Mouse (Mus musculus): ENCODE measurements around the gene Caprin1. TPM values are rescaled to one million over a fixed set of nuclear protein-coding genes. Genes with fewer than 3 reads are reported as not detected.
A peak's percentile ranks its signal among the peaks of the same experiment; 100 is the strongest.

Gene Caprin1
- polyA plus RNA-seq (2015; fragmentation: Nextera tagmentation; extraction: Ambion mirVana) = 91.4 and 103 TPM in 2 replicates

GRCm38 (mm10) chr2:103797491-103798009 is at the start of gene Caprin1:
Gene Caprin1, minus strand, starts transcription at chr2:103797649.
- Histone ChIP-seq H3K4me2 (replicated peaks; ENCODE audit: low read depth) (peak within 1 kb of the TSS; percentile 67), H3K4me3 (ENCODE audit: low read depth, low read length) (peak within 1 kb of the TSS; percentile 96), H3K27me3 (replicated peaks; ENCODE audit: control insufficient read depth, insufficient read depth, low read length) (no peaks in the 10 kb centered on the region), H3K9ac (ENCODE audit: low read depth, low read length) (peak within 1 kb of the TSS; percentile 96), H3K4me1 (replicated peaks; ENCODE audit: control insufficient read depth, insufficient read depth, low read length) (peaks cover 4% of the 10 kb centered on the region; the same call in 1 of the 2 replicates), H3K27ac (ENCODE audit: low read depth, low read length) (peak within 1 kb of the TSS; percentile 99), H3K36me3 (ENCODE audit: control insufficient read depth, insufficient read depth) (peaks cover 7% of the 10 kb centered on the region), H3K9me3 (ENCODE audit: control insufficient read depth) (no peaks in the 10 kb centered on the region)
- peak; percentile 95 for ATAC-seq
- WGBS = under 1% methylated on average over 31 of the region's 33 CpGs
- no peak for TF ChIP-seq CTCF (IDR thresholded peaks at IDR 0.05; ENCODE audit: low read depth)

DNA sequence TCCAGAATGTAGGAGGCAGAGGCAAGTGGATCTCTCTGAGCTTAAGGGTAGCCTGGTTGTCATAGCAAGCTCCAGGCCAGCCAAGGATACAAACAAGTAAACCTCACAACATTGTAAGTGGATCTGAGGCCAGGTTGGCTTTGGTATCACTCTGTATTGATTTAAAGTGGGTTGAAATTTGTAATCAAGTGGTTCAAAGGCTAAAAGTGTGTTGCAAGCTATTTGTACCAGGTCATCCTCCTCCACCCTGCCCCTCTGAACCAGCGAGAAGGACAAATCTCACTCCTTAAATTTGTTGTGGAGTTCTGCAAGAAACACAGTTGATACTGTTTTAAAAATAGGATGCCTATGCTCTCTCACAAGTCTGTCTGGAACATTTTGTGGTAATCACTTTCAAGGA is 49.4 kb upstream of the Caprin1 start:
- H3K9me3 ChIP-seq (ENCODE audit: control insufficient read depth) = no peaks in the 10 kb centered on the region
- H3K36me3 ChIP-seq (ENCODE audit: control insufficient read depth, insufficient read depth) = no peaks in the 10 kb centered on the region
- H3K4me3 ChIP-seq (ENCODE audit: low read depth, low read length) = no peak overlapping the region
- WGBS = 97% methylated on average over 1 of the region's 1 CpGs
- no peak overlapping the region for H3K27ac ChIP-seq (ENCODE audit: low read depth, low read length)
- no peak for TF ChIP-seq CTCF (IDR thresholded peaks at IDR 0.05; ENCODE audit: low read depth)
- no peak overlapping the region for H3K4me2 ChIP-seq (replicated peaks; ENCODE audit: low read depth)
- H3K4me1 ChIP-seq (replicated peaks; ENCODE audit: control insufficient read depth, insufficient read depth, low read length) = no peaks in the 10 kb centered on the region
- H3K9ac ChIP-seq (ENCODE audit: low read depth, low read length) = no peak overlapping the region
- ATAC-seq = no peak
- H3K27me3 ChIP-seq (replicated peaks; ENCODE audit: control insufficient read depth, insufficient read depth, low read length) = no peaks in the 10 kb centered on the region

DNA sequence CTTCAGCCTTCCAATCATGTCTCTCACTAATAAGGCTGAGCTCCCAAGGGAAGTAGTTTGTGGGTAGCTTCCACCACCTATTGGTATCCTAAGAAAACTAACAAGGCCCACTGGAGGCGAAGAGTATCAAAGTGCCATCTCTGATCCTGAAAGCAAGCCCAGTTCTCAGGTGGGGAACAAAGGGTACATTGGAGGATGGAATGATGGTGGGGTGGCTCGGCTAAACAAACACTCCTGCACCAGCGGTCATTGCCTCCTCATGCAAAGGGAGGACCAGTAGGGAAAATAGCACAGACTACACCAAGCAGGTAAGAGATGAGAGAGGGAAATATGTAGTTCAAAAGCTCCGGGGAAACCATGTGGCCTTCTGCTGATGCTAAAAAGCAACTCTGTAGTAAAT is 48.8 kb upstream of the Caprin1 start:
- Histone ChIP-seq H3K36me3 (ENCODE audit: control insufficient read depth, insufficient read depth) (no peaks in the 10 kb centered on the region), H3K27ac (ENCODE audit: low read depth, low read length) (no peak overlapping the region), H3K9ac (ENCODE audit: low read depth, low read length) (no peak overlapping the region), H3K4me3 (ENCODE audit: low read depth, low read length) (no peak overlapping the region), H3K27me3 (replicated peaks; ENCODE audit: control insufficient read depth, insufficient read depth, low read length) (no peaks in the 10 kb centered on the region), H3K4me2 (replicated peaks; ENCODE audit: low read depth) (no peak overlapping the region), H3K9me3 (ENCODE audit: control insufficient read depth) (no peaks in the 10 kb centered on the region), H3K4me1 (replicated peaks; ENCODE audit: control insufficient read depth, insufficient read depth, low read length) (no peaks in the 10 kb centered on the region)
- peak; percentile 21; the same call in 1 of the 2 replicates for TF ChIP-seq CTCF (IDR thresholded peaks at IDR 0.05; ENCODE audit: low read depth)
- no peak for ATAC-seq
- 76% methylated on average over 4 of the region's 4 CpGs for WGBS

GRCm38 (mm10) chr2:103844016-103844415 is 46.6 kb upstream of the Caprin1 start:
- H3K27me3 ChIP-seq (replicated peaks; ENCODE audit: control insufficient read depth, insufficient read depth, low read length) = no peaks in the 10 kb centered on the region
- TF ChIP-seq CTCF (IDR thresholded peaks at IDR 0.05; ENCODE audit: low read depth) = no peak
- H3K27ac ChIP-seq (ENCODE audit: low read depth, low read length) = no peak overlapping the region
- no peak overlapping the region for H3K9ac ChIP-seq (ENCODE audit: low read depth, low read length)
- ATAC-seq = no peak
- H3K36me3 ChIP-seq (ENCODE audit: control insufficient read depth, insufficient read depth) = no peaks in the 10 kb centered on the region
- no peak overlapping the region for H3K4me2 ChIP-seq (replicated peaks; ENCODE audit: low read depth)
- no peaks in the 10 kb centered on the region for H3K4me1 ChIP-seq (replicated peaks; ENCODE audit: control insufficient read depth, insufficient read depth, low read length)
- WGBS = 78% methylated on average over 2 of the region's 2 CpGs
- no peak overlapping the region for H3K4me3 ChIP-seq (ENCODE audit: low read depth, low read length)
- no peaks in the 10 kb centered on the region for H3K9me3 ChIP-seq (ENCODE audit: control insufficient read depth)

DNA sequence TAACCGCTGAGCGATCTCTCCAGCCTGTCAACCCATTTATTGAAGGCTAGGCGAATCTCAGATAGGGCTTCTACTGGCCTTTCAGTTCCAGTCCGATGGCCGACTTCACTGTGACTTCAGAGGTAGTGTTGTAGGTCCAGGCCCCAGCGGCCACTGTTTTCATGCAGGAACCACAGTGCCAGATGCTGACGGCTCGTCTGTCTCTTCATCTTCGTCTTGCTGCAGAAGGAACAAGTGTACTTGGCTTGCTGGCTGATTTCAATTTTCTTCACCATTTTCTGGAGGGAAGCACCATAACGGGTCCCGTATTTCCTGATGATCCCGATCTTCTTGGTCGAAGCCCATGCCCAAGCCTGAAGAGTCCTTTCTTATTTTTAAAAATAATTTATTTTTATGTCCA is 45.9 kb upstream of the Caprin1 start:
- ATAC-seq = no peak
- Histone ChIP-seq H3K27me3 (replicated peaks; ENCODE audit: control insufficient read depth, insufficient read depth, low read length) (no peaks in the 10 kb centered on the region), H3K9me3 (ENCODE audit: control insufficient read depth) (no peaks in the 10 kb centered on the region), H3K36me3 (ENCODE audit: control insufficient read depth, insufficient read depth) (no peaks in the 10 kb centered on the region), H3K27ac (ENCODE audit: low read depth, low read length) (no peak overlapping the region), H3K4me2 (replicated peaks; ENCODE audit: low read depth) (no peak overlapping the region), H3K4me1 (replicated peaks; ENCODE audit: control insufficient read depth, insufficient read depth, low read length) (no peaks in the 10 kb centered on the region), H3K9ac (ENCODE audit: low read depth, low read length) (no peak overlapping the region), H3K4me3 (ENCODE audit: low read depth, low read length) (no peak overlapping the region)
- WGBS = 98% methylated on average over 13 of the region's 13 CpGs
- no peak for TF ChIP-seq CTCF (IDR thresholded peaks at IDR 0.05; ENCODE audit: low read depth)

DNA sequence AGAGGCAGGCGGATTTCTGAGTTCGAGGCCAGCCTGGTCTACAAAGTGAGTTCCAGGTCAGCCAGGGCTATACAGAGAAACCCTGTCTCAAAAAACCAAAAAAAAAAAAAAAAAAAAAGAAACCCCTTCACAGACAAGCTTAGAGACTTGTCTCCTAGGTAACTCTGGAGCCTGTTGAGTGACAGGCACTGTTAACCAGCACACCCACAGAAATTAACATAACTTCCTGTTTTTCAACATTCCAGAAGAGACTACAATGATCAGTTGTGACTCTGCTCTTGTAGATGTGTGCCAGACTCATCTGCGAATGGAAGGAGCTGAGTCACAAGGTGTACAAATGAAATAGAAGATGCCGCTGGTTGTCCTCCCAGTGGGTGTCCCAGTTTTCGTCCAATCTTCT is 44.9 kb upstream of the Caprin1 start:
- Histone ChIP-seq H3K4me3 (ENCODE audit: low read depth, low read length) (no peak overlapping the region), H3K36me3 (ENCODE audit: control insufficient read depth, insufficient read depth) (no peaks in the 10 kb centered on the region), H3K27ac (ENCODE audit: low read depth, low read length) (no peak overlapping the region), H3K9me3 (ENCODE audit: control insufficient read depth) (no peaks in the 10 kb centered on the region), H3K9ac (ENCODE audit: low read depth, low read length) (no peak overlapping the region), H3K4me2 (replicated peaks; ENCODE audit: low read depth) (no peak overlapping the region), H3K27me3 (replicated peaks; ENCODE audit: control insufficient read depth, insufficient read depth, low read length) (no peaks in the 10 kb centered on the region), H3K4me1 (replicated peaks; ENCODE audit: control insufficient read depth, insufficient read depth, low read length) (no peaks in the 10 kb centered on the region)
- 89% methylated on average over 5 of the region's 5 CpGs for WGBS
- ATAC-seq = no peak
- no peak for TF ChIP-seq CTCF (IDR thresholded peaks at IDR 0.05; ENCODE audit: low read depth)

DNA sequence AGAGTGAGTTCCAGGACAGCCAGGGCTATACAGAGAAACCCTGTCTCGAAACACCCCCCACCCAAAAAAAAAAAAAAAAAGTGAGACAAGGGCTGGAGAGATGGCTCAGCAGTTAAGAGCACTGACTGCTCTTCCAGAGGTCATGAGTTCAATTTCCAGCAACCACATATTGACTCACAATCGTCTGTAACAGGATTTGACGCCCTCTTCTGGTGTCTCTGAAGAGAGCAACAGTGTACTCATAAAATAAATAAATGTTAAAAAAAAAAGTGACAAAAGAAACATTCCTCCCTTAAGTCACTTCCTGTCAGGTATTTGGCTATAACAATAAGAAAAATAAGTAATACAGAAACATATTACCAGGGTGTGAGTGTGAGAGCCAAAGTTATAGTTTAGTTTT is 41.0 kb upstream of the Caprin1 start:
- Histone ChIP-seq H3K4me3 (ENCODE audit: low read depth, low read length) (no peak overlapping the region), H3K4me2 (replicated peaks; ENCODE audit: low read depth) (no peak overlapping the region), H3K4me1 (replicated peaks; ENCODE audit: control insufficient read depth, insufficient read depth, low read length) (no peaks in the 10 kb centered on the region), H3K9ac (ENCODE audit: low read depth, low read length) (no peak overlapping the region), H3K36me3 (ENCODE audit: control insufficient read depth, insufficient read depth) (no peaks in the 10 kb centered on the region), H3K9me3 (ENCODE audit: control insufficient read depth) (no peaks in the 10 kb centered on the region), H3K27ac (ENCODE audit: low read depth, low read length) (no peak overlapping the region), H3K27me3 (replicated peaks; ENCODE audit: control insufficient read depth, insufficient read depth, low read length) (no peaks in the 10 kb centered on the region)
- 55% methylated on average over 3 of the region's 3 CpGs for WGBS
- no peak for ATAC-seq
- peak; percentile 49 for TF ChIP-seq CTCF (IDR thresholded peaks at IDR 0.05; ENCODE audit: low read depth)

Data from intestine, postnatal 0 days (tissue).